Mouse (Mus musculus) cortical plate, adult 2 months (tissue): ENCODE results near the gene Mvp.

ENCODE experiments used
- CTCF ChIP-seq: fragments of 200-500 bp; IDR thresholded peaks from 2 replicates; pipeline ENCODE4 v1.5.1; 2011; ENCODE audit warnings: mild to moderate bottlenecking, control low read depth, low read length; ENCODE audit not compliant: insufficient read depth; ENCODE audit errors: extremely low read depth
- POLR2A ChIP-seq: fragments of 200-500 bp; IDR thresholded peaks from 2 replicates; pipeline ENCODE4 v1.6.1; 2011; ENCODE audit warnings: mild to moderate bottlenecking, low read length, control low read depth; ENCODE audit not compliant: insufficient read depth; ENCODE audit errors: extremely low read depth

DNA sequence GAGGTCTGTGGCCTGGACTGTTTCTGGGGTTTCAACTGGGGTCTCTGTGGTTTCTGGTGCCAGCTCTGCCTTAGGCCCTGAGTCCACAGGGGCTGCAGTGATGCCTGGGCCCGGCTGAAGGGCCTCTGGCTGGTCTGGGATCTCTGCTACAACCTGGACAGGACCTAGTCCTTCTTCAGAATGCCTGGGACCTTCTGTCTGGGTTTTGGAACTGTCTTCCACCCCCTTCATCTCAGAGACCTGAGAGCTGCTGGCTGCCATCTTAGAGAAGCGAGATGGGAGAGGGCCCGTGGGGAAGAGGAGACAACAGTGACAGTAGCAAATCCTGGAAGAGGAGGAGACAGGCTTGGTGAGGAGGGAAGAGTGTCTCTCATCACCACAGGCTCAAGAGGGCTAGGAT is 5.6 kb upstream of the Mvp start:
- peak; percentile 37; the same call in 1 of the 2 replicates for TF ChIP-seq POLR2A
- TF ChIP-seq CTCF: no peak
